Comparison of ENCODE assay signal across 8 mouse cellular contexts in genomic region chr1:182340821-182341781, GRCm38 (mm10). TPM values are rescaled to one million over a fixed set of nuclear protein-coding genes. Genes with fewer than 3 reads are reported as not detected.
DNase-seq lines count a peak whose midpoint lies in the region; ATAC-seq and TF ChIP-seq lines count a peak whose summit lies in the region.

TSS of gene Fbxo28 (minus strand) at chr1:182341629.

- peak; percentile 72 for DNase-seq in c-Kit-negative CD71-positive TER-119-positive erythroid progenitor cells, embryonic 14.5 days (ENCODE audit: low read depth, low spot score)
- DNase-seq in forebrain, embryonic 10.5 days (ENCODE audit: extremely low spot score, low spot score) = peak; percentile 95
- DNase-seq in kidney, postnatal 25 days = peak; percentile 92 to 94
- peak; percentile 83 to 90 (median 87) for DNase-seq in liver, embryonic 14.5 days (ENCODE audit: low read depth in 3 of 3, low spot score in 3 of 3)
- peak; percentile 92 for DNase-seq in neural tube, embryonic 11.5 days (ENCODE audit: low spot score)
- DNase-seq in stomach, postnatal 0 days (ENCODE audit: low spot score) = peak; percentile 93

- H3K9ac ChIP-seq in heart, embryonic 15.5 days = peak within 1 kb of the TSS; percentile 90
- peak within 1 kb of the TSS; percentile 97 for H3K9ac ChIP-seq in liver, embryonic 14.5 days (replicated peaks)
- peak within 1 kb of the TSS; percentile 96 for H3K9ac ChIP-seq in neural tube, embryonic 11.5 days (ENCODE audit: low read length)
- peak within 1 kb of the TSS; percentile 99 for H3K9ac ChIP-seq in stomach, postnatal 0 days (ENCODE audit: low read length)

- peak; percentile 91 for ATAC-seq in CD4-positive, CD25-positive, alpha-beta regulatory T cell, adult 4 months
- peak; percentile 95 for ATAC-seq in heart, embryonic 15.5 days (replicated peaks; ENCODE audit: insufficient number of reproducible peaks, insufficient read depth, low FRiP score, low read depth)
- peak; percentile 98 for ATAC-seq in liver, embryonic 14.5 days (ENCODE audit: insufficient read depth)
- ATAC-seq in neural tube, embryonic 11.5 days (ENCODE audit: insufficient read depth, low FRiP score, low TSS enrichment) = peak; percentile 95
- ATAC-seq in stomach, postnatal 0 days (ENCODE audit: low FRiP score, low TSS enrichment) = peak; percentile 96

- H3K36me3 ChIP-seq in forebrain, embryonic 10.5 days (replicated peaks) = peaks cover 11% of the 10 kb centered on the region
- H3K36me3 ChIP-seq in heart, embryonic 15.5 days = 0 out of 2 replicates have a peak, but pooled peaks cover 3% of the 10 kb centered on the region
- no peaks in the 10 kb centered on the region; the same call in 1 of the 2 replicates for H3K36me3 ChIP-seq in liver, embryonic 14.5 days (replicated peaks; ENCODE audit: control insufficient read depth, insufficient read depth, low read depth)
- H3K36me3 ChIP-seq in neural tube, embryonic 11.5 days (ENCODE audit: control insufficient read depth, insufficient read depth, low read length) = no peaks in the 10 kb centered on the region
- no peaks in the 10 kb centered on the region for H3K36me3 ChIP-seq in stomach, postnatal 0 days (ENCODE audit: control insufficient read depth, insufficient read depth, low read length)

- peak within 1 kb of the TSS; percentile 98 for H3K27ac ChIP-seq in forebrain, embryonic 10.5 days
- H3K27ac ChIP-seq in heart, embryonic 15.5 days = peak within 1 kb of the TSS; percentile 82
- H3K27ac ChIP-seq in liver, embryonic 14.5 days = peak within 1 kb of the TSS; percentile 53; the same call in 1 of the 2 replicates
- peak within 1 kb of the TSS; percentile 51; the same call in 1 of the 2 replicates for H3K27ac ChIP-seq in neural tube, embryonic 11.5 days (ENCODE audit: low read depth, low read length)
- H3K27ac ChIP-seq in stomach, postnatal 0 days (replicated peaks) = peak within 1 kb of the TSS; percentile 92

- H3K27me3 ChIP-seq in forebrain, embryonic 10.5 days (ENCODE audit: poor library complexity, severe bottlenecking) = no peaks in the 10 kb centered on the region
- no peaks in the 10 kb centered on the region for H3K27me3 ChIP-seq in heart, embryonic 15.5 days
- H3K27me3 ChIP-seq in liver, embryonic 14.5 days (ENCODE audit: control insufficient read depth, insufficient read depth, low read length) = no peaks in the 10 kb centered on the region
- H3K27me3 ChIP-seq in neural tube, embryonic 11.5 days (ENCODE audit: control insufficient read depth, insufficient read depth, low read length) = no peaks in the 10 kb centered on the region
- H3K27me3 ChIP-seq in stomach, postnatal 0 days (ENCODE audit: control insufficient read depth, insufficient read depth, low read length) = no peaks in the 10 kb centered on the region

- H3K4me3 ChIP-seq in forebrain, embryonic 10.5 days = peak within 1 kb of the TSS; percentile 100
- H3K4me3 ChIP-seq in heart, embryonic 15.5 days = peak within 1 kb of the TSS; percentile 85
- peak within 1 kb of the TSS; percentile 98 to 100 for H3K4me3 ChIP-seq in liver, embryonic 14.5 days (ENCODE audit: insufficient read depth in 1 of 2, low read depth in 2 of 2, low read length in 2 of 2)
- peak within 1 kb of the TSS; percentile 93 for H3K4me3 ChIP-seq in neural tube, embryonic 11.5 days (ENCODE audit: low read depth, low read length)
- peak within 1 kb of the TSS; percentile 99 for H3K4me3 ChIP-seq in stomach, postnatal 0 days (ENCODE audit: low read depth, low read length)

- WGBS in forebrain, embryonic 10.5 days = under 1% methylated on average over 93 of the region's 93 CpGs
- WGBS in heart, embryonic 15.5 days = under 1% methylated on average over 93 of the region's 93 CpGs
- WGBS in liver, embryonic 14.5 days (ENCODE audit: insufficient replicate concordance) = under 1% methylated on average over 92 of the region's 93 CpGs
- WGBS in neural tube, embryonic 11.5 days = 1% methylated on average over 76 of the region's 93 CpGs
- WGBS in stomach, postnatal 0 days = under 1% methylated on average over 79 of the region's 93 CpGs

- peak within 1 kb of the TSS; percentile 92 for H3K4me2 ChIP-seq in heart, embryonic 15.5 days
- peak within 1 kb of the TSS; percentile 82 for H3K4me2 ChIP-seq in liver, embryonic 14.5 days (ENCODE audit: low read depth)
- H3K4me2 ChIP-seq in neural tube, embryonic 11.5 days (ENCODE audit: low read depth) = peak within 1 kb of the TSS; percentile 72
- peak within 1 kb of the TSS; percentile 91 for H3K4me2 ChIP-seq in stomach, postnatal 0 days (replicated peaks; ENCODE audit: low read depth)

- no peak for TF ChIP-seq CTCF in liver, embryonic 14.5 days (IDR thresholded peaks at IDR 0.05; ENCODE audit: low read depth)
- no peak for TF ChIP-seq CTCF in stomach, postnatal 0 days (IDR thresholded peaks at IDR 0.05; ENCODE audit: low read depth)

- H3K9me3 ChIP-seq in forebrain, embryonic 10.5 days = no peaks in the 10 kb centered on the region
- H3K9me3 ChIP-seq in heart, embryonic 15.5 days (replicated peaks) = no peaks in the 10 kb centered on the region
- H3K9me3 ChIP-seq in liver, embryonic 14.5 days (ENCODE audit: control insufficient read depth, low read length) = no peaks in the 10 kb centered on the region
- H3K9me3 ChIP-seq in neural tube, embryonic 11.5 days (ENCODE audit: control insufficient read depth, low read length) = no peaks in the 10 kb centered on the region
- H3K9me3 ChIP-seq in stomach, postnatal 0 days (ENCODE audit: control insufficient read depth, low read length) = no peaks in the 10 kb centered on the region

- TF ChIP-seq EP300 in liver, embryonic 14.5 days (IDR thresholded peaks at IDR 0.05; ENCODE audit: low read depth) = no peak
- no peak for TF ChIP-seq EP300 in stomach, postnatal 0 days (optimal IDR thresholded peaks at IDR 0.05)

- H3K4me1 ChIP-seq in forebrain, embryonic 10.5 days = peaks cover 28% of the 10 kb centered on the region
- H3K4me1 ChIP-seq in heart, embryonic 15.5 days (replicated peaks) = peaks cover 25% of the 10 kb centered on the region
- H3K4me1 ChIP-seq in liver, embryonic 14.5 days (replicated peaks; ENCODE audit: control insufficient read depth in 2 of 2, insufficient read depth in 2 of 2, low read length in 1 of 2) = peaks cover 9 to 10% of the 10 kb centered on the region in 2 experiments
- H3K4me1 ChIP-seq in neural tube, embryonic 11.5 days (ENCODE audit: control insufficient read depth, insufficient read depth, low read length) = peaks cover 11% of the 10 kb centered on the region; the same call in 1 of the 2 replicates
- peaks cover 5% of the 10 kb centered on the region for H3K4me1 ChIP-seq in stomach, postnatal 0 days (replicated peaks; ENCODE audit: control insufficient read depth, insufficient read depth)

RNA-seq across cellular contexts. Expression of gene Fbxo28, which starts in this region (rescaled TPM):
- 1 to 10 TPM; 4.1 to 8.2 TPM for polyA plus RNA-seq in CD4-positive, CD25-positive, alpha-beta regulatory T cell, adult 4 months (2017; shearing (Covaris generic))
- 17.6 and 20.3 TPM in 2 replicates for polyA plus RNA-seq in forebrain, embryonic 10.5 days (2016; fragmentation: Nextera tagmentation; extraction: Ambion mirVana)
- 10.8 and 10.9 TPM in 2 replicates for polyA plus RNA-seq in heart, embryonic 15.5 days (2015; fragmentation: Nextera tagmentation; extraction: Ambion mirVana)
- polyA plus RNA-seq in liver, embryonic 14.5 days (2012; rRNA removed) = 2.3 and 3.8 TPM in 2 replicates
- polyA plus RNA-seq in liver, embryonic 14.5 days (2014; fragmentation: Nextera tagmentation; extraction: Ambion mirVana) = 5.7 and 7.1 TPM in 2 replicates
- 33.0 and 33.3 TPM in 2 replicates for polyA plus RNA-seq in neural tube, embryonic 11.5 days (2014; fragmentation: Nextera tagmentation; extraction: Ambion mirVana)
- polyA plus RNA-seq in stomach, postnatal 0 days (2015; fragmentation: Nextera tagmentation; extraction: Ambion mirVana) = 12.6 and 13.6 TPM in 2 replicates

Comparison
In these comparisons a context has a peak if more than half of its experiments do, and no peak if none do; other contexts are left out.
1. Peak in every context shown above with its lines: DNase-seq, ATAC-seq, H3K4me3 ChIP-seq and H3K27ac ChIP-seq.